Mouse (Mus musculus) monocyte, adult 2 months (primary cell): ENCODE data around the gene Gas1.

Experiments used
- DNase-seq, 2 experiments: peaks; one replicate each; pipeline ENCODE4 v3.0.0; 2022; ENCODE audit warnings: low spot score in 2 of 2, low read depth in 1 of 2

Gene Gas1

GRCm38 (mm10) chr13:60125020-60125419, 52.1 kb downstream of the Gas1 start:
- DNase-seq: no peak

- no peak for DNase-seq
Observed at GRCm38 (mm10) chr13:60124456-60124855, 52.7 kb downstream of the Gas1 start.
